Mouse (Mus musculus) ES-E14 (cell line): ENCODE results near the gene Myl6. TPM values are rescaled to one million over a fixed set of nuclear protein-coding genes. Genes with fewer than 3 reads are reported as not detected.

ENCODE experiments used
- DNase-seq: peaks from one replicate; pipeline ENCODE4 v3.0.0-alpha.2; 2013; ENCODE audit warnings: low read depth, low spot score
- H3K27ac ChIP-seq: 2 replicates; pipeline ENCODE4 v1.5.1; 2012; ENCODE audit warnings: low read depth, mild to moderate bottlenecking, low read length, moderate library complexity, mixed read lengths; ENCODE audit not compliant: poor library complexity, insufficient read depth, severe bottlenecking
- H3K36me3 ChIP-seq: 2 replicates; pipeline ENCODE4 v1.6.1; 2012; ENCODE audit warnings: mild to moderate bottlenecking, low read length, moderate library complexity, mixed read lengths; ENCODE audit not compliant: control insufficient read depth, poor library complexity, insufficient read depth, severe bottlenecking
- H3K4me1 ChIP-seq, 2 experiments: fragments of 150-350 bp in 1 of 2; sonication (generic) in 1 of 2; 2 replicates each; pipeline ENCODE4 v1.6.1; 2012; ENCODE audit warnings: low read length in 2 of 2, mild to moderate bottlenecking in 1 of 2, mixed read lengths in 1 of 2; ENCODE audit not compliant: control insufficient read depth in 2 of 2, insufficient read depth in 2 of 2, poor library complexity in 1 of 2
- H3K4me3 ChIP-seq, 2 experiments: fragments of 150-350 bp in 1 of 2; sonication (generic) in 1 of 2; 2 replicates each; pipeline ENCODE4 v1.5.1; 2012; ENCODE audit warnings: low read length in 2 of 2, low read depth in 1 of 2, mild to moderate bottlenecking in 1 of 2, mixed read lengths in 1 of 2; ENCODE audit not compliant: insufficient read depth in 1 of 2, poor library complexity in 1 of 2, severe bottlenecking in 1 of 2
- H3K9ac ChIP-seq: 2 replicates; pipeline ENCODE4 v1.6.1; 2012; ENCODE audit warnings: low read depth, mild to moderate bottlenecking, low read length, mixed read lengths; ENCODE audit not compliant: poor library complexity, insufficient read depth, severe bottlenecking
- H3K9me3 ChIP-seq: fragments of 150-350 bp; sonication (generic); 2 replicates; pipeline ENCODE4 v1.6.1; 2012; ENCODE audit warnings: low read depth, mild to moderate bottlenecking, low read length; ENCODE audit not compliant: control insufficient read depth, insufficient read depth
- CHD2 ChIP-seq: IDR thresholded peaks from 2 replicates; pipeline ENCODE4 v1.6.1; 2014; ENCODE audit warnings: mild to moderate bottlenecking, low read depth, low read length, inconsistent platforms
- HCFC1 ChIP-seq: IDR thresholded peaks from 2 replicates; pipeline ENCODE4 v1.6.1; 2012; ENCODE audit warnings: low read length, inconsistent platforms, borderline replicate concordance; ENCODE audit not compliant: insufficient read depth
- MAFK ChIP-seq: IDR thresholded peaks from 2 replicates; pipeline ENCODE4 v1.6.1; 2014; ENCODE audit warnings: mild to moderate bottlenecking, low read depth, low read length, inconsistent platforms; ENCODE audit not compliant: insufficient read depth
- ZC3H11A ChIP-seq: IDR thresholded peaks from 2 replicates; pipeline ENCODE4 v1.6.1; 2012; ENCODE audit warnings: low read depth, mild to moderate bottlenecking, inconsistent platforms, low read length, borderline replicate concordance
- ZNF384 ChIP-seq: IDR thresholded peaks from 2 replicates; pipeline ENCODE4 v1.6.1; 2012; ENCODE audit warnings: low read depth, low read length, inconsistent platforms
- in situ Hi-C, 2 experiments: fragments of 600-800 bp; cut with MboI; formaldehyde crosslinking; loops; one replicate each; pipeline ENCODE4 v1.15.1; 2025; ENCODE audit warnings: low sequenced_read_pairs in 2 of 2, inconsistent platforms in 1 of 2; ENCODE audit not compliant: unreplicated experiment in 2 of 2
- total RNA-seq: library from RNA; depleted of rRNA; stranded (reverse); fragments of 300-350 nt; gene quantifications from 2 replicates; pipeline ENCODE4 v1.2.3, GENCODE M21; 2012

The Myl6 gene
- total RNA-seq, 1 experiment = 1,090 TPM

GRCm38 (mm10) chr10:128455280-128455679 is 38.7 kb downstream of the Myl6 start:
- H3K9ac ChIP-seq = peak overlapping the region; percentile 39; the same call in 1 of the 2 replicates
- DNase-seq = peak; percentile 73
- H3K9me3 ChIP-seq = no peaks in the 10 kb centered on the region
- TF ChIP-seq CHD2 = no peak
- peak; percentile 99 for TF ChIP-seq ZNF384
- peak; percentile 64; the same call in 1 of the 2 replicates for TF ChIP-seq ZC3H11A
- H3K27ac ChIP-seq = no peak overlapping the region
- H3K4me1 ChIP-seq = peaks cover 0 to 9% of the 10 kb centered on the region in 2 experiments; a peak in 2 of 4 replicates
- H3K4me3 ChIP-seq = no peak overlapping the region; a peak in 1 of 4 replicates
- H3K36me3 ChIP-seq = no peaks in the 10 kb centered on the region
- in situ Hi-C loops = no loop called here

- TF ChIP-seq MAFK = peak; percentile 82
- no peak for TF ChIP-seq ZNF384
- Histone ChIP-seq H3K27ac (no peak overlapping the region), H3K9ac (no peak overlapping the region), H3K4me1 (peaks cover 0 to 7% of the 10 kb centered on the region in 2 experiments; a peak in 1 of 4 replicates), H3K9me3 (no peaks in the 10 kb centered on the region), H3K4me3 (no peak overlapping the region), H3K36me3 (no peaks in the 10 kb centered on the region)
- in situ Hi-C loops = no loop called here
- no peak for DNase-seq
Observed at GRCm38 (mm10) chr10:128454471-128454870, 39.5 kb downstream of the Myl6 start.

- Histone ChIP-seq H3K9me3 (no peaks in the 10 kb centered on the region), H3K9ac (no peak overlapping the region), H3K27ac (no peak overlapping the region), H3K4me1 (peaks cover 0 to 7% of the 10 kb centered on the region in 2 experiments; a peak in 1 of 4 replicates), H3K36me3 (no peaks in the 10 kb centered on the region), H3K4me3 (no peak overlapping the region)
- in situ Hi-C loops = no loop called here
- no peak for DNase-seq
- no peak for TF ChIP-seq CHD2
- no peak for TF ChIP-seq ZC3H11A
- no peak for TF ChIP-seq HCFC1
- TF ChIP-seq ZNF384 = no peak
- no peak for TF ChIP-seq MAFK
Observed at GRCm38 (mm10) chr10:128451014-128451413, 42.9 kb downstream of the Myl6 start.

- Histone ChIP-seq H3K4me1 (peaks cover 0 to 3% of the 10 kb centered on the region in 2 experiments; a peak in 2 of 4 replicates), H3K9ac (no peak overlapping the region), H3K27ac (no peak overlapping the region), H3K9me3 (no peaks in the 10 kb centered on the region), H3K4me3 (no peak overlapping the region), H3K36me3 (peaks cover 3% of the 10 kb centered on the region; the same call in 1 of the 2 replicates)
- no peak for DNase-seq
- TF ChIP-seq ZC3H11A (no peak), ZNF384 (no peak), MAFK (no peak)
- in situ Hi-C loops = no loop called here
Observed at GRCm38 (mm10) chr10:128445407-128445806, 48.5 kb downstream of the Myl6 start.

GRCm38 (mm10) chr10:128444354-128444753 is 49.6 kb downstream of the Myl6 start:
- no peak overlapping the region for H3K4me3 ChIP-seq
- in situ Hi-C loops = no loop called here
- TF ChIP-seq HCFC1 (no peak), ZC3H11A (no peak), ZNF384 (no peak), MAFK (no peak), CHD2 (no peak)
- no peak for DNase-seq
- no peak overlapping the region for H3K27ac ChIP-seq
- peaks cover 0 to 3% of the 10 kb centered on the region in 2 experiments; a peak in 2 of 4 replicates for H3K4me1 ChIP-seq
- peaks cover 11% of the 10 kb centered on the region for H3K36me3 ChIP-seq
- H3K9ac ChIP-seq = no peak overlapping the region
- no peaks in the 10 kb centered on the region for H3K9me3 ChIP-seq
